Comparison of ENCODE assay signal across 15 mouse cellular contexts in the genomic region with DNA sequence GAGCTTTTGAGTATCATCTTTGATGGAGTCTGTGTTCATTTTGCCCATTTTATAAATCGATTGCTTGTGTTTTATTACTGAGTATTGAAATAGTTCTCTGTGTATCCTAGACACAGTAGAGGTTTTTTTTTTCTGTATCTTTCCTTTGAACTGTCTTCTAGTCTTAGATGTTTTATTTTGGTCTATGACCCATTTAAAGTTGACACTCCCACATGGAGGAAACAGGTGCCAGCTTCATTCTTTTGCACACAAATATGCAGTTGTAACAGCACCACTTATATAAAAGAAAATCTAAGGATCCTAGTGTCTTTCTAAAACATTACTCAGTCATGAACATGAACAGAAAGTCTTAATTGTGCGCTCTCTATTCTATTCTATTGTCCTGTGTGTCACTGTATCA.
"Had no signal": no experiment of that assay in that cellular context is flagged by ENCODE, and none has a peak within 500 bp of the region (broad histone marks: within the 10 kb centered on the region; RNA-seq: fewer than 3 reads in every experiment).

No protein-coding gene starts in this region.

- H3K4me3 ChIP-seq: liver, embryonic 15.5 days; lung, embryonic 15.5 days; megakaryocyte, embryonic 14.5 days; midbrain, embryonic 13.5 days; midbrain, embryonic 15.5 days; neural tube, embryonic 12.5 days had no signal

- DNase-seq: liver, postnatal 0 days; lung, adult 2 months; lung, postnatal 14 days; lung, postnatal 36 days; right cerebral cortex, postnatal 14 days; thymus, adult 2 months; thymus, postnatal 25 days; thymus, postnatal 4 days had no signal

- H3K4me1 ChIP-seq: liver, embryonic 15.5 days; lung, embryonic 15.5 days; megakaryocyte, embryonic 14.5 days; midbrain, embryonic 13.5 days; midbrain, embryonic 15.5 days; neural tube, embryonic 12.5 days had no signal

- H3K27ac ChIP-seq: liver, embryonic 15.5 days; lung, embryonic 15.5 days; macrophage; midbrain, embryonic 13.5 days; midbrain, embryonic 15.5 days; neural tube, embryonic 12.5 days had no signal
